Mouse (Mus musculus) kidney, embryonic 16.5 days (tissue): ENCODE data around the gene Ankrd6. TPM values are rescaled to one million over a fixed set of nuclear protein-coding genes. Genes with fewer than 3 reads are reported as not detected.
A peak's percentile ranks its signal among the peaks of the same experiment; 100 is the strongest.

Experiments
- ATAC-seq: fragments of 200-750 bp; cut with Nextera tagmentation; 2 replicates; pipeline ENCODE4 v1.8.0; 2017; ENCODE audit warnings: moderate TSS enrichment; ENCODE audit not compliant: low FRiP score, low TSS enrichment
- H3K27ac ChIP-seq: fragments of 300-500 bp; sonication (generic); 2 replicates; pipeline ENCODE4 v1.5.1; 2014; ENCODE audit warnings: low read length
- H3K27me3 ChIP-seq: fragments of 300-500 bp; sonication (generic); 2 replicates; pipeline ENCODE4 v1.6.1; 2014; ENCODE audit warnings: low read length, control low read depth, mixed read lengths; ENCODE audit not compliant: insufficient read depth
- H3K36me3 ChIP-seq: fragments of 300-500 bp; sonication (generic); 2 replicates; pipeline ENCODE4 v1.6.1; 2014; ENCODE audit warnings: low read length, control low read depth, mixed read lengths; ENCODE audit not compliant: insufficient read depth
- H3K4me1 ChIP-seq: fragments of 300-500 bp; sonication (generic); 2 replicates; pipeline ENCODE4 v1.6.1; 2014; ENCODE audit warnings: low read length, control low read depth, mixed read lengths; ENCODE audit not compliant: insufficient read depth
- H3K4me2 ChIP-seq: fragments of 300-500 bp; sonication (generic); replicated peaks from 2 replicates; pipeline ENCODE4 v1.6.1; 2014; ENCODE audit warnings: low read depth, low read length
- H3K4me3 ChIP-seq: fragments of 300-500 bp; sonication (generic); 2 replicates; pipeline ENCODE4 v1.5.1; 2014; ENCODE audit warnings: mild to moderate bottlenecking, low read length
- H3K9ac ChIP-seq: fragments of 300-500 bp; sonication (generic); replicated peaks from 2 replicates; pipeline ENCODE4 v1.6.1; 2014; ENCODE audit warnings: low read length
- H3K9me3 ChIP-seq: fragments of 300-500 bp; sonication (generic); 2 replicates; pipeline ENCODE4 v1.6.1; 2016; ENCODE audit warnings: low read length, control low read depth
- WGBS: fragments of 180-500 bp; shearing (Covaris S2); extraction: QIAGEN DNeasy Blood & Tissue Kit; methylation state at CpG from one replicate; pipeline ENCODE4 v1.1.7; 2014; 5-methylcytosine and 5-hydroxymethylcytosine counted together
- polyA plus RNA-seq: library from polyadenylated mRNA; unstranded; fragments of >200 nt; fragmentation: Nextera tagmentation; extraction: Ambion mirVana; gene quantifications from 2 replicates; pipeline ENCODE4 v1.2.1, GENCODE M21; 2015

The Ankrd6 gene
- 13.8 and 15.4 TPM in 2 replicates for polyA plus RNA-seq

GRCm38 (mm10) chr4:32950356-32951034 lies at the start of gene Ankrd6:
Gene Ankrd6 (minus strand): TSS chr4:32950841.
- Histone ChIP-seq H3K27ac (no peak within 1 kb of the TSS), H3K4me2 (peak within 1 kb of the TSS; percentile 82), H3K27me3 (no peaks in the 10 kb centered on the region), H3K4me3 (peak within 1 kb of the TSS; percentile 79), H3K9ac (peak within 1 kb of the TSS; percentile 79), H3K4me1 (peaks cover 20% of the 10 kb centered on the region; the same call in 1 of the 2 replicates), H3K9me3 (no peaks in the 10 kb centered on the region), H3K36me3 (no peaks in the 10 kb centered on the region)
- WGBS: under 1% methylated on average over 62 of the region's 66 CpGs
- peak; percentile 94 for ATAC-seq

- H3K4me3 ChIP-seq: no peak overlapping the region
- no peak overlapping the region for H3K4me2 ChIP-seq
- H3K36me3 ChIP-seq: no peaks in the 10 kb centered on the region
- no peak for ATAC-seq
- H3K27me3 ChIP-seq: no peaks in the 10 kb centered on the region
- no peaks in the 10 kb centered on the region for H3K4me1 ChIP-seq
- WGBS: 96% methylated on average over 8 of the region's 8 CpGs
- no peaks in the 10 kb centered on the region for H3K9me3 ChIP-seq
- H3K27ac ChIP-seq: no peak overlapping the region
- H3K9ac ChIP-seq: no peak overlapping the region
Observed at GRCm38 (mm10) chr4:32998996-32999395, 48.4 kb upstream of the Ankrd6 start.

DNA sequence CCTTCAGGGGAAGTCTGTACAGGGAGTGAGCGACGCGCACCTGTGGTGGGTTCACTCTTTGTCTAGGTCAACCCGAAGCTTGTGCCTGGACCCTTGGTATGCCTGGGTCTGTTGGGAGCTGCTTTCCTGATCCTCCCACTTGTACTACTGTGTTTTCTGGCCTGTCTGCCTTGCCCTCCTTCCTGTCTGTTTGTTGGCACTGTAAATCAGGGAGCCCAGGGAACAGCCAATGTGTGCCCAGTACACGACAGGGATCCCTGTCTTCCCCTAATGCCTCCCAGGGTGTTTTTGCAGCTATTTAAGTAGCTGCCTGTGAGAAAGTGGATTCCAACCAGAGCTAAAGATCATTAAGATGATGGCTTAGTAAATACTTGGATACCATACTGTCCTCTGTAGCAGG lies 46.9 kb upstream of the Ankrd6 start:
- Histone ChIP-seq H3K4me3 (no peak overlapping the region), H3K9me3 (no peaks in the 10 kb centered on the region), H3K27ac (no peak overlapping the region), H3K27me3 (no peaks in the 10 kb centered on the region), H3K4me2 (no peak overlapping the region), H3K36me3 (no peaks in the 10 kb centered on the region), H3K4me1 (no peaks in the 10 kb centered on the region), H3K9ac (no peak overlapping the region)
- 75% methylated on average over 5 of the region's 5 CpGs for whole genome bisulfite sequencing
- ATAC-seq: no peak

GRCm38 (mm10) chr4:32996083-32996482 lies 45.4 kb upstream of the Ankrd6 start:
- WGBS: 94% methylated on average over 5 of the region's 5 CpGs
- H3K9me3 ChIP-seq: no peaks in the 10 kb centered on the region
- H3K27me3 ChIP-seq: no peaks in the 10 kb centered on the region
- ATAC-seq: no peak
- H3K9ac ChIP-seq: no peak overlapping the region
- H3K36me3 ChIP-seq: no peaks in the 10 kb centered on the region
- no peak overlapping the region for H3K4me2 ChIP-seq
- H3K27ac ChIP-seq: no peak overlapping the region
- no peaks in the 10 kb centered on the region for H3K4me1 ChIP-seq
- no peak overlapping the region for H3K4me3 ChIP-seq

- no peak overlapping the region for H3K4me2 ChIP-seq
- no peaks in the 10 kb centered on the region for H3K27me3 ChIP-seq
- H3K9me3 ChIP-seq: no peaks in the 10 kb centered on the region
- ATAC-seq: no peak
- H3K27ac ChIP-seq: no peak overlapping the region
- H3K4me3 ChIP-seq: no peak overlapping the region
- no peaks in the 10 kb centered on the region for H3K4me1 ChIP-seq
- H3K36me3 ChIP-seq: no peaks in the 10 kb centered on the region
- WGBS: 70% methylated on average over 3 of the region's 3 CpGs
- H3K9ac ChIP-seq: no peak overlapping the region
Observed at GRCm38 (mm10) chr4:32994168-32994567, 43.5 kb upstream of the Ankrd6 start.

DNA sequence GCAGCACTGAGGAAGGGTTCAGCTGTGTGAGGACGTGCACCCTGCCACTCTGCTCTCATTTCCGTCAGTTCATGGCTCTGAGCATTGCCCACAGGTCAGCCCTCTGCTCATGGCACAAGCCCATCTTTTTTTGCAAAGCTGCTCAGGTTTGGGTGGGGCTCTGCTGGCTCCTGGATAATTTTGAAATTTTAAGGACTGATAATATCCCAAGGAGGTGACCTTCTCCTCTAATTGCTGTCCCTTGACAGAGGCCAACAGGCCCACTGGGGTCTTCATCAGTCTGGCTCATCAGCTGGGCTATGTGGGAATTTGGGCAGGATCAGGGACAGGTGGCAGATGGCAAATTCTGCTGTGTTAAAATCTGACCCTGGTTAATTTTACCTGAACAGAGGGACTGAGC lies 38.7 kb upstream of the Ankrd6 start:
- Histone ChIP-seq H3K9ac (no peak overlapping the region), H3K36me3 (no peaks in the 10 kb centered on the region), H3K27ac (no peak overlapping the region), H3K4me3 (no peak overlapping the region), H3K27me3 (no peaks in the 10 kb centered on the region), H3K9me3 (no peaks in the 10 kb centered on the region), H3K4me2 (no peak overlapping the region), H3K4me1 (peaks cover 9% of the 10 kb centered on the region)
- no peak for ATAC-seq
- 92% methylated on average over 2 of the region's 2 CpGs for WGBS

DNA sequence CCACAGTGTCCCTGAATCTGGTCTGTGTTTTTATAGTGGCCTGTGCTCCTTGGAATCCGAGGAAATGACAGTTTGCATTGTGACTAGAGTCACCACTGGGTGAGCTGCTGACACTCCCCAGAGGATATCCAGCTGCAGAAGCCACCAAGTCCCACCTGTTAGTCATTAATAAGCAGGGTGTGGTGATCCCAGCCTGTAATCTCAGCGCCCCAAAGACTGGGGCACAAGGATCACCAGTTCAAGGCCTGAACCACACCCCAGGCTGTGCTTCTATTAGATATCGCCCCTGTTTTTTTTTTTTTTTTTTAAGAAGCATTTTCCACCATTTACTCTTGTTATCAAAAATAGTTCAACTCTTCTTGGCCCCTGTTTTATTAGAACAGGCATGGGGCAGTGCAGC lies 36.4 kb upstream of the Ankrd6 start:
- ATAC-seq: no peak
- WGBS: 50% methylated on average over 3 of the region's 3 CpGs
- Histone ChIP-seq H3K27ac (no peak overlapping the region), H3K27me3 (0 out of 2 replicates have a peak, but pooled peaks cover under 1% of the 10 kb centered on the region), H3K4me3 (no peak overlapping the region), H3K9ac (no peak overlapping the region), H3K36me3 (no peaks in the 10 kb centered on the region), H3K9me3 (no peaks in the 10 kb centered on the region), H3K4me1 (peaks cover 13% of the 10 kb centered on the region), H3K4me2 (no peak overlapping the region)

DNA sequence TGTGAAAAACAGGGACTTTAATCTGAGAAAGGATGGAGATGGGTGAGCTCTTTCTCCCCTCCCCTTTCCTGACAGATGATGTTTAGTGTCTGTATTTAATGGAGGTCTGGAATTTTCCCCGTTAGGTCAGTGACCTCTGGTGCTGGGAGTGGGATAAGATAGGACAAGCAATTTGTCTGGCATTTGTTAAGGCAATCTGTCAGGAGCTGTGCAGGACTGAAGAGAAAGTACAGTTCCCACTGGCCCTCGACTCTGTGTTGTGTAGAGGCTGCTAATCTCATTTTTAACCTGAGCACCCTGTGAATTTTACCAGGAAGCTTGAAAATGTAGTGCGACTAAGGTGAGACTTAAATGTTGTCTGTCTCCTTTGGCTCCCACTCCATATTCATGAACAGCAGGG lies 35.0 kb upstream of the Ankrd6 start:
- Histone ChIP-seq H3K4me1 (peaks cover 13% of the 10 kb centered on the region), H3K4me2 (no peak overlapping the region), H3K9me3 (no peaks in the 10 kb centered on the region), H3K9ac (no peak overlapping the region), H3K4me3 (no peak overlapping the region), H3K27ac (no peak overlapping the region), H3K36me3 (no peaks in the 10 kb centered on the region), H3K27me3 (0 out of 2 replicates have a peak, but pooled peaks cover 4% of the 10 kb centered on the region)
- no peak for ATAC-seq
- 13% methylated on average over 3 of the region's 3 CpGs for WGBS

DNA sequence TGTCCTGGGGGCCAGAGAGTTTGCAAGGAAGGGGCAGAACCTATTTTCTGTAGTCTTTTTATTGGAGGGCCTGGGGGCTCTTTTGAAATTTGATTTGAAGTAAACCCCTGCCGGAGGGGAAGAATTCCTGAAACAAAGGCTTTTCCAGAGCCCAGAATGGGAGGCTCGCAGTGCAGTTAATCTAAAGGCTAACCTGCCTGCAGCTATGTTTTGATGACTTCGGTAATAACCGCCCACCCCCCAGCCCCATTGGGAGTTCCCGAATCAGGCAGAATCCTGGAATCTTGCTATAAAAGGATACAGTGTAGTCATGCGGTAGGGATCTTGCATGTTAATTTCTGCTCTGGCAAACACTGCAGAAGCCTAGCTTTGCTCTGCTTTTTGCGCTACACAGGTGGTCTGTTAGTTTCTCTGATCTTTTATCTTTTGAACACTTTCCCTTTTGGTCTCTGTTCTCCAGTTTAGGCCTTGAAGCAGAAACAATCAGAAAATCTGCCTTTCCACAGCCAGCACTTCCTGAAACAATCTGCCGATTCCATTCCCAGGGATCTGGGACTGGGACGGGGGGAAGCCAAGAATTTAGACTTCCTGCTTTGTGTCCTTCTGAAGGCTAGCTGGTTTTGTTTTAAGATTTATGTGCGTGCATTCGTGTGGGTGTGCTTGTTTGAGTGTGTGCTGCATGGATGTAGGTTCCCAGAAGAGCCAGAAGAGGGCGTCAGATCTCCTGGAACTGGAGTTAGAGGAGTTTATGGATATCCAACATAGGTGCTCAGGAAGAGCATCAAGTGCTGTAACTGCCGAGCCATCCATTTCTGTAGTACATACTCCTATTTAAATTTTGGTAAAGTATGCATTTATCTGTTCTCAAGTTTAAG lies 34.4 kb upstream of the Ankrd6 start:
- H3K9me3 ChIP-seq: no peaks in the 10 kb centered on the region
- H3K27me3 ChIP-seq: 0 out of 2 replicates have a peak, but pooled peaks cover 4% of the 10 kb centered on the region
- peak overlapping the region; percentile 100 for H3K4me2 ChIP-seq
- no peak for ATAC-seq
- H3K4me1 ChIP-seq: peaks cover 13% of the 10 kb centered on the region
- H3K9ac ChIP-seq: peak overlapping the region; percentile 81; the same call in 1 of the 2 replicates
- peak overlapping the region; percentile 83 for H3K4me3 ChIP-seq
- peak overlapping the region; percentile 19 for H3K27ac ChIP-seq
- H3K36me3 ChIP-seq: no peaks in the 10 kb centered on the region
- WGBS: 14% methylated on average over 13 of the region's 13 CpGs

DNA sequence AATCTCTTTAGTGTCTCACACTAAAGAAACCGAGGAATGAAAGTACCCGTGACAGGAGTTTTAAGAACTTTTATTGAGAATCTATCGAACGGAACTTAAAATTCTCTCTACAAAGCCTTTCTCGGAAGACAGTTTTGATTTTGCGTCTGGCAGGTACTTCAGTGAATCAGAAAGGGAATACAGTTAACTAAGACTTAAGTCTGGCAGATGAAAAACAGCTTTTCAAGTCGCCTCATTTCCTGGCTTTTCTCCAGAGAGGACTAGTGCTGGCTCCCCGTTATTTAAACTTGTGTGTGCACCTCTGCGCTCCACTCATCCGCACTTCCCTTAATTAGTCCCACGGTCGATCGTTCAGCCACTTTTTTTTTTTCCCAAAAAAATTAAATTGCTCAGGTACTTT lies 33.6 kb upstream of the Ankrd6 start:
- Histone ChIP-seq H3K9ac (peak overlapping the region; percentile 81), H3K4me2 (peak overlapping the region; percentile 100), H3K27ac (no peak overlapping the region; the same call in 1 of the 2 replicates), H3K36me3 (no peaks in the 10 kb centered on the region), H3K4me3 (peak overlapping the region; percentile 83), H3K9me3 (no peaks in the 10 kb centered on the region), H3K4me1 (peaks cover 13% of the 10 kb centered on the region), H3K27me3 (0 out of 2 replicates have a peak, but pooled peaks cover 4% of the 10 kb centered on the region)
- 2% methylated on average over 13 of the region's 13 CpGs for WGBS
- no peak for ATAC-seq
